Mouse (Mus musculus) bone marrow macrophage, adult 2 months (primary cell): ENCODE measurements around the gene Tctn1.

Experiments used
- CTCF ChIP-seq: IDR thresholded peaks from 2 replicates; pipeline ENCODE4 v1.5.1; 2012; ENCODE audit warnings: low read depth, mild to moderate bottlenecking, low read length, moderate library complexity
- POLR2A ChIP-seq: IDR thresholded peaks from 2 replicates; pipeline ENCODE4 v1.6.1; 2012; ENCODE audit warnings: mild to moderate bottlenecking, low read depth, low read length, borderline replicate concordance

DNA sequence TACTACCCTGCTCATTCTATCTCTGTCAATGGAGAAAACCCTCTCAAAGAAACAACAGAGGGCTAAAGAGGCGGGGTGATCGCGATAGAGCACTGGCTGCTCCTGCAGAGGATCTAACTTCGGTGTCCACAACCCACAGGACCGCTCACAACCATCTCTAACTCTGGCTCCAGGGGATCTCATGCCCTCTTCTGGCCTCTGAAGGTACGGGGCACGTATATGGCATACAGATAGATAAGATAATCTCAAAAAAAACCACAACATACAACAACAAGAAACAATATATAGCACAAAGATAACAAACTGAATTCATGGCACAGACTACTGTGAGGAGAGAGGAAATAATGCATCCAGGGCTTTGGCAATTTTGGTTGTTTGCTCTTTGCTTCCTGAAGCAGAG is 2.2 kb downstream of the Tctn1 start:
- no peak for TF ChIP-seq CTCF
- TF ChIP-seq POLR2A = no peak
